Mouse (Mus musculus) liver, adult 2 months (tissue): ENCODE measurements around the gene Ikzf2. TPM values are rescaled to one million over a fixed set of nuclear protein-coding genes. Genes with fewer than 3 reads are reported as not detected.

ENCODE experiments used
- DNase-seq: peaks from one replicate; pipeline ENCODE4 v3.0.0-alpha.2; 2011; ENCODE audit warnings: low read depth, low spot score; ENCODE audit errors: extremely low read depth
- H3K27ac ChIP-seq: fragments of 200-500 bp; replicated peaks from 2 replicates; pipeline ENCODE4 v1.5.1; 2012; ENCODE audit warnings: low read depth, mild to moderate bottlenecking, control low read depth, inconsistent platforms, low read length; ENCODE audit not compliant: insufficient read depth
- H3K27me3 ChIP-seq: fragments of 200-500 bp; 2 replicates; pipeline ENCODE4 v1.6.1; 2012; ENCODE audit warnings: mild to moderate bottlenecking, moderate library complexity, low read length, inconsistent platforms; ENCODE audit not compliant: control insufficient read depth, insufficient read depth
- H3K36me3 ChIP-seq: fragments of 200-500 bp; 2 replicates; pipeline ENCODE4 v1.6.1; 2012; ENCODE audit warnings: low read length, inconsistent platforms; ENCODE audit not compliant: control insufficient read depth, insufficient read depth
- H3K4me1 ChIP-seq: fragments of 200-500 bp; 2 replicates; pipeline ENCODE4 v1.6.1; 2011; ENCODE audit warnings: low read length; ENCODE audit not compliant: control insufficient read depth, insufficient read depth
- H3K4me3 ChIP-seq: fragments of 200-500 bp; 2 replicates; pipeline ENCODE4 v1.5.1; 2011; ENCODE audit warnings: low read depth, mild to moderate bottlenecking, control low read depth, low read length, moderate library complexity; ENCODE audit not compliant: insufficient read depth
- H3K79me2 ChIP-seq: fragments of 200-500 bp; 2 replicates; pipeline ENCODE4 v1.6.1; 2012; ENCODE audit warnings: inconsistent platforms, mild to moderate bottlenecking, low read length, moderate library complexity; ENCODE audit not compliant: control insufficient read depth, insufficient read depth
- H3K9ac ChIP-seq: fragments of 200-500 bp; 2 replicates; pipeline ENCODE4 v1.6.1; 2012; ENCODE audit warnings: low read depth, mild to moderate bottlenecking, control low read depth, inconsistent platforms, low read length
- CTCF ChIP-seq: fragments of 200-500 bp; IDR thresholded peaks from 2 replicates; pipeline ENCODE4 v1.5.1; 2011; ENCODE audit warnings: low read depth, low read length, control low read depth
- POLR2A ChIP-seq: fragments of 200-500 bp; IDR thresholded peaks from 2 replicates; pipeline ENCODE4 v1.6.1; 2011; ENCODE audit warnings: low read length, control low read depth; ENCODE audit not compliant: insufficient read depth; ENCODE audit errors: extremely low read depth
- WGBS: fragments of 180-500 bp; shearing (Covaris S2); methylation state at CpG from one replicate; pipeline ENCODE4 v1.1.7; 2018; 5-methylcytosine and 5-hydroxymethylcytosine counted together
- polyA plus RNA-seq: library from polyadenylated mRNA; depleted of rRNA; stranded (reverse); fragments of >200 nt; gene quantifications from 2 replicates; pipeline ENCODE4 v1.2.3, GENCODE M21; 2012
- total RNA-seq: library from RNA; depleted of rRNA; stranded (reverse); fragments of >200 nt; gene quantifications from 2 replicates; pipeline ENCODE4 v1.2.3, GENCODE M21; 2014

Ikzf2 gene
- total and polyA plus RNA-seq, 2 experiments: 0.04 to 0.55 TPM

GRCm38 (mm10) chr1:69500388-69500787 lies 186.7 kb downstream of the Ikzf2 start:
- WGBS: 67% methylated on average over 3 of the region's 3 CpGs
- no peaks in the 10 kb centered on the region for H3K4me1 ChIP-seq
- no peaks in the 10 kb centered on the region for H3K27me3 ChIP-seq
- no peak for TF ChIP-seq POLR2A
- TF ChIP-seq CTCF: no peak
- H3K27ac ChIP-seq: no peak overlapping the region
- no peaks in the 10 kb centered on the region for H3K79me2 ChIP-seq
- H3K4me3 ChIP-seq: no peak overlapping the region
- no peak for DNase-seq
- H3K9ac ChIP-seq: no peak overlapping the region
- H3K36me3 ChIP-seq: no peaks in the 10 kb centered on the region

- no peak for DNase-seq
- Histone ChIP-seq H3K9ac (no peak overlapping the region), H3K79me2 (no peaks in the 10 kb centered on the region), H3K4me3 (no peak overlapping the region), H3K27ac (no peak overlapping the region), H3K27me3 (no peaks in the 10 kb centered on the region), H3K36me3 (no peaks in the 10 kb centered on the region), H3K4me1 (no peaks in the 10 kb centered on the region)
- WGBS: 83% methylated on average over 5 of the region's 5 CpGs
- TF ChIP-seq POLR2A (no peak), CTCF (no peak)
Observed at GRCm38 (mm10) chr1:69499652-69500051, 187.4 kb downstream of the Ikzf2 start.

GRCm38 (mm10) chr1:69498862-69499306 lies 188.2 kb downstream of the Ikzf2 start:
- Histone ChIP-seq H3K4me1 (no peaks in the 10 kb centered on the region), H3K36me3 (no peaks in the 10 kb centered on the region), H3K4me3 (no peak overlapping the region), H3K9ac (no peak overlapping the region), H3K27me3 (no peaks in the 10 kb centered on the region), H3K27ac (no peak overlapping the region), H3K79me2 (no peaks in the 10 kb centered on the region)
- WGBS: 51% methylated on average over 7 of the region's 7 CpGs
- DNase-seq: no peak
- TF ChIP-seq POLR2A: no peak
- TF ChIP-seq CTCF: no peak

GRCm38 (mm10) chr1:69496055-69496454 lies 191.0 kb downstream of the Ikzf2 start:
- Histone ChIP-seq H3K4me1 (no peaks in the 10 kb centered on the region), H3K27ac (no peak overlapping the region), H3K4me3 (no peak overlapping the region), H3K27me3 (no peaks in the 10 kb centered on the region), H3K36me3 (no peaks in the 10 kb centered on the region), H3K9ac (no peak overlapping the region), H3K79me2 (no peaks in the 10 kb centered on the region)
- WGBS: 57% methylated on average over 4 of the region's 4 CpGs
- TF ChIP-seq POLR2A (no peak), CTCF (no peak)
- DNase-seq: no peak

- DNase-seq: no peak
- 74% methylated on average over 11 of the region's 11 CpGs for WGBS
- Histone ChIP-seq H3K4me3 (no peak overlapping the region), H3K27ac (no peak overlapping the region), H3K4me1 (no peaks in the 10 kb centered on the region), H3K36me3 (no peaks in the 10 kb centered on the region), H3K9ac (no peak overlapping the region), H3K27me3 (no peaks in the 10 kb centered on the region), H3K79me2 (no peaks in the 10 kb centered on the region)
- no peak for TF ChIP-seq CTCF
- no peak for TF ChIP-seq POLR2A
Observed at GRCm38 (mm10) chr1:69493309-69494047, 193.6 kb downstream of the Ikzf2 start.

GRCm38 (mm10) chr1:69492013-69492412 lies 195.0 kb downstream of the Ikzf2 start:
- 92% methylated on average over 4 of the region's 4 CpGs for WGBS
- Histone ChIP-seq H3K4me3 (no peak overlapping the region), H3K27ac (no peak overlapping the region), H3K27me3 (no peaks in the 10 kb centered on the region), H3K4me1 (no peaks in the 10 kb centered on the region), H3K36me3 (no peaks in the 10 kb centered on the region), H3K9ac (no peak overlapping the region), H3K79me2 (no peaks in the 10 kb centered on the region)
- TF ChIP-seq CTCF (no peak), POLR2A (no peak)
- DNase-seq: no peak
